Mouse (Mus musculus) left cerebral cortex, adult 18-20 months (tissue): ENCODE data around the gene Flt1. TPM values are rescaled to one million over a fixed set of nuclear protein-coding genes. Genes with fewer than 3 reads are reported as not detected.
"Not testable (repeated sequence)": the region's sequence is repeated elsewhere in the genome, so short reads cannot be mapped to it uniquely, and the experiment has no call there.

Experiments used
- DNase-seq, 2 experiments: peaks; one replicate each; pipeline ENCODE4 v3.0.0; 2021 to 2022; ENCODE audit warnings: low spot score in 2 of 2, mixed read lengths in 1 of 2
- total RNA-seq, 2 experiments: library from RNA; stranded (reverse); gene quantifications; 2 replicates each; pipeline ENCODE4 v1.2.3; 2021

Flt1 gene
- total RNA-seq, 2 experiments from 2014 or later, result 32.8 to 35.4 TPM

GRCm38 (mm10) chr5:147557641-147558040, 168.2 kb downstream of the Flt1 start:
- DNase-seq, result not testable (repeated sequence)

GRCm38 (mm10) chr5:147551879-147552627, 173.8 kb downstream of the Flt1 start:
- DNase-seq, result no peak

DNA sequence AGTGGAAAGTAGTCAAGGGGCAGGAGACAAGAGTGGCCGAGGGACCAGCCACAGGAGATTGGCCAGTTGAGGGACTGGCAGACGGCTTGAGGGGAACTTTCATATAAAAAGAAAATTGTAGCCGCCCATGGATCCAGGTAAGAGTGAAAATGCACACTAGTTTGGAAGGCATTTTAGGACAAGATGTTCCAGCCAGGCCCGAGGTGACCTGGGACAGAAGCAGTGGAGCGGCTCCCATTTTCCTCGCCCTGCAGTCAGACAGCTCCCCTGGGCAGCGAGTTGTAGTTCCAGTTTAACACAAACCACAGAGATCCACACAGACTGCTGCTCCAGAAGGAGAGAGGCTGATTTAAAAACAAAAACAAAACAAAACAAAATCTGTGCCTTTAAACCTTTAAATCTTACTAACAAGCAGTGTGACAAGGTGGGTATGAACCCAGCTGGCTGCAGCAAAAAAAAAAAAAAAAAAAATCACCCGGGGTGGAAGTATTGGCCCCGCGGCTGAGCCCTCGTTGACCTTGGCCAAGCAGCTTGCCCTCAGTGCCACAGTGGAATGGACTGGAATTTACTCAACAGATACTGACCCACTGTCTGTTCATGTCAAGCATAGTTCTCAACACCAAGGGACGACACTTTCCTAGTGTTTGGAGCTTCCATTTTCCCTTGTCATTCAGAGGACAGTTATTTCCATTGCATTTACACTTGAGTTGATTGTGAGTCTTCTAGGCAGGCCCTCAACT, 176.6 kb downstream of the Flt1 start:
- no peak for DNase-seq

- no peak for DNase-seq
Observed at GRCm38 (mm10) chr5:147545731-147546241, 180.0 kb downstream of the Flt1 start.

GRCm38 (mm10) chr5:147542291-147542690, 183.5 kb downstream of the Flt1 start:
- DNase-seq, result no peak

DNA sequence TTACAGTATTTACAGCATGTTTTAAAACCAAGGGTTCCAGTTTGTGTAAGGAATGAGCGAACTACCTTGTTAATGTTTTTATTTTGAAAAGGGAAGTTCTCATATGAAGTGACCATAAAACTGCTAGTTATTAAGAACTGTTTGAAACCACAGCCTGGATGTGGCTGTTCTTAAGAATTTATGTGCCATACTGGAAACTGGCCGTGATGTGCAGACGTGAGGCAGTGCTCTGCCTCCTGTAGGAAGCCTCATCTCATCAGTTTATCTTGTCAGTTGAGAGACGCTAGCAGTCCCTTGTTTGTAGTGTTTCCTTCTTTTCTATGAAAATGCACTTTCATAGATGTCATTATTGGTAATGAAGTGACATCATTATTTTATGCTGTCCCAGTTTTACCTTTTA, 186.0 kb downstream of the Flt1 start:
- DNase-seq, result no peak

DNA sequence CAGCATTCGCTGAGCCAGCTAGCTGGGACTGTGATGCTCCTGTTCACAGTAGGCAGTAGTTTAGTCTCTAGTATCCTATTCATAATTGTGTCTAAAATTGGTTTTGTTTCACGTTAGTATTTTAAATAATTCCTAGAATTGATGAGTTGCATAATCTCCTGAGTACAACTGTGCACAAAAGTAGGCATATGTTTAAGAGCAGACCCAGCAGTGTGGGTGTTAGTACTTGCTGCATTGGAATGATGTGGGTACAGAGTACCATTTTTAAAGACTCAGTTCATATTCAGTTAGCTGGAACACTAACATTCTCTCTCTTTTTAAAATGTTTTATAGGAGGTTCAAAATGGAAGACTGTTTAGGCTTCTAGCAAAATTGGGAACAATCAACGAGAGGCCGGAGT, 186.4 kb downstream of the Flt1 start:
- peak; percentile 25 to 29 for DNase-seq

GRCm38 (mm10) chr5:147532031-147532430, 193.8 kb downstream of the Flt1 start:
- DNase-seq, result no peak

- no peak for DNase-seq
Observed at GRCm38 (mm10) chr5:147527788-147528187, 198.0 kb downstream of the Flt1 start.

DNA sequence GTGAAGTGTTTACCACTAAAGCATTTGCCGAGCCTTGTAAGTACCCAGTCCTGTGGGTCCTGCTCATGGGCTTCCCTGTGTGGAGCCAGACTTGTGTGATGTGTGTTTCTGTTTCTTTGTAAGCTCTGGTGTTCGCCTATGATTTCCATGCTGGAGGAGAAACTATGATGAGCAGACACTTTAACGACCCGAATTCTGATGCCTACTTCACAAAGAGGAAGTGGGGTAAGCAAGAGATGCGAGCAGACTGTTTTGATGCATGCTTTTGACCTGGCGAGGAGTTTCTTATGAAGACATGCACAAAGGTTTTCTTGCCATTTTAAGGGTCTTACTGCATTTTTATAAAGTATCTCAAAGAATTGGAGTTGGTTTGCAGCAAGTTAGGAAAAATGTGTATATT, 198.8 kb downstream of the Flt1 start:
- no peak for DNase-seq

Other genes starting within 250 kb of the Flt1 start
- gene Pomp, start 134.4 kb upstream of the Flt1 start, total RNA-seq, result 100 to 1,000 TPM; 190 to 199 TPM
- gene Slc46a3, start 168.8 kb upstream of the Flt1 start, total RNA-seq, result 1 to 10 TPM; 6.9 to 7.1 TPM
- gene Mtus2, start 231.3 kb upstream of the Flt1 start, total RNA-seq, result 10 to 100 TPM; 37.8 to 39.5 TPM